Mouse (Mus musculus): ENCODE measurements around the gene Alox5ap. TPM values are rescaled to one million over a fixed set of nuclear protein-coding genes. Genes with fewer than 3 reads are reported as not detected.

The Alox5ap gene
- polyA plus RNA-seq, 1 experiment from 2014 or later, result 49.0 TPM

GRCm38 (mm10) chr5:149287148-149288038, 22.8 kb downstream of the Alox5ap start:
- Histone ChIP-seq H3K27me3 (ENCODE audit: control insufficient read depth, insufficient read depth, low read depth, low read length) (no peaks in the 10 kb centered on the region), H3K27ac (ENCODE audit: low read length) (no peak overlapping the region), H3K4me3 (ENCODE audit: low read depth, low read length) (no peak overlapping the region), H3K4me2 (ENCODE audit: low read depth, low read length) (no peak overlapping the region), H3K9ac (ENCODE audit: low read depth, low read length) (no peak overlapping the region), H3K9me3 (replicated peaks; ENCODE audit: control insufficient read depth, low read length) (peaks cover 4% of the 10 kb centered on the region; the same call in 1 of the 2 replicates), H3K4me1 (ENCODE audit: control insufficient read depth, low read depth, low read length) (no peaks in the 10 kb centered on the region), H3K36me3 (ENCODE audit: control insufficient read depth, insufficient read depth) (no peaks in the 10 kb centered on the region)
- WGBS (ENCODE audit: insufficient replicate concordance), result 61% methylated on average over 41 of the region's 41 CpGs
- ATAC-seq (ENCODE audit: low read depth), result no peak

DNA sequence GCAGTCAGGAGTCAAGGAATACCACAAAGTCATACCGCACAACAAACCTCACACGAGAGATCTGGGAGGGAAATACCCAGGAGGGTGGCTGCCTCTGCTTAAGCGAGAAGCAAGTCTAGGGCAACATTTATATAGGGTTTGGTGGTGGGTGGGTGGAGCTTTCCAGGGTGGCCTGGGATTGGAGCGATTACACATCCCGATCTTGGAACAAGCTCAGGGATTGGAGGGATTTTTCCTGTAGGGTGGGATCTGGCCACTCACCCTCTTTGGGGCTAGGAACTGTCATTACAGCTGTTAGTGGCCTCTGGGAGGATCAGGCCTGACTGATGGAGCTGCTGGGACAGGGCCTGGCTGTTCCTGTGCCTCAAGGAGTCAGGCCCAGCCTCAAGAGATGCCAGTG, 26.7 kb downstream of the Alox5ap start:
- ATAC-seq (ENCODE audit: low read depth), result no peak
- Histone ChIP-seq H3K9ac (ENCODE audit: low read depth, low read length) (no peak overlapping the region), H3K4me2 (ENCODE audit: low read depth, low read length) (no peak overlapping the region)

GRCm38 (mm10) chr5:149293071-149293470, 28.5 kb downstream of the Alox5ap start:
- H3K27ac ChIP-seq (ENCODE audit: low read length), result no peak overlapping the region
- no peak overlapping the region for H3K4me3 ChIP-seq (ENCODE audit: low read depth, low read length)
- no peaks in the 10 kb centered on the region for H3K36me3 ChIP-seq (ENCODE audit: control insufficient read depth, insufficient read depth)
- no peak overlapping the region for H3K4me2 ChIP-seq (ENCODE audit: low read depth, low read length)
- no peaks in the 10 kb centered on the region for H3K4me1 ChIP-seq (ENCODE audit: control insufficient read depth, low read depth, low read length)
- no peak overlapping the region for H3K9ac ChIP-seq (ENCODE audit: low read depth, low read length)
- no peaks in the 10 kb centered on the region for H3K9me3 ChIP-seq (replicated peaks; ENCODE audit: control insufficient read depth, low read length)
- no peaks in the 10 kb centered on the region for H3K27me3 ChIP-seq (ENCODE audit: control insufficient read depth, insufficient read depth, low read depth, low read length)
- ATAC-seq (ENCODE audit: low read depth), result no peak
- WGBS (ENCODE audit: insufficient replicate concordance), result 85% methylated on average over 4 of the region's 4 CpGs

More for the DNA sequence above, 26.7 kb downstream of the Alox5ap start:
- no peaks in the 10 kb centered on the region for H3K4me1 ChIP-seq (ENCODE audit: control insufficient read depth, low read depth, low read length)
- H3K27me3 ChIP-seq (ENCODE audit: control insufficient read depth, insufficient read depth, low read depth, low read length), result no peaks in the 10 kb centered on the region
- H3K27ac ChIP-seq (ENCODE audit: low read length), result no peak overlapping the region
- 79% methylated on average over 5 of the region's 5 CpGs for WGBS (ENCODE audit: insufficient replicate concordance)
- no peaks in the 10 kb centered on the region for H3K36me3 ChIP-seq (ENCODE audit: control insufficient read depth, insufficient read depth)
- no peaks in the 10 kb centered on the region for H3K9me3 ChIP-seq (replicated peaks; ENCODE audit: control insufficient read depth, low read length)
- H3K4me3 ChIP-seq (ENCODE audit: low read depth, low read length), result no peak overlapping the region

- Histone ChIP-seq H3K4me1 (ENCODE audit: control insufficient read depth, low read depth, low read length) (no peaks in the 10 kb centered on the region), H3K4me3 (ENCODE audit: low read depth, low read length) (no peak overlapping the region), H3K27ac (ENCODE audit: low read length) (no peak overlapping the region), H3K36me3 (ENCODE audit: control insufficient read depth, insufficient read depth) (no peaks in the 10 kb centered on the region), H3K9me3 (replicated peaks; ENCODE audit: control insufficient read depth, low read length) (no peaks in the 10 kb centered on the region), H3K9ac (ENCODE audit: low read depth, low read length) (no peak overlapping the region), H3K27me3 (ENCODE audit: control insufficient read depth, insufficient read depth, low read depth, low read length) (no peaks in the 10 kb centered on the region), H3K4me2 (ENCODE audit: low read depth, low read length) (no peak overlapping the region)
- no peak for ATAC-seq (ENCODE audit: low read depth)
- WGBS (ENCODE audit: insufficient replicate concordance), result 72% methylated on average over 6 of the region's 6 CpGs
Measured at GRCm38 (mm10) chr5:149296808-149297207, 32.2 kb downstream of the Alox5ap start.

GRCm38 (mm10) chr5:149297464-149297863, 32.9 kb downstream of the Alox5ap start:
- Histone ChIP-seq H3K4me2 (ENCODE audit: low read depth, low read length) (no peak overlapping the region), H3K36me3 (ENCODE audit: control insufficient read depth, insufficient read depth) (no peaks in the 10 kb centered on the region), H3K4me1 (ENCODE audit: control insufficient read depth, low read depth, low read length) (no peaks in the 10 kb centered on the region), H3K27me3 (ENCODE audit: control insufficient read depth, insufficient read depth, low read depth, low read length) (no peaks in the 10 kb centered on the region), H3K9me3 (replicated peaks; ENCODE audit: control insufficient read depth, low read length) (no peaks in the 10 kb centered on the region), H3K9ac (ENCODE audit: low read depth, low read length) (no peak overlapping the region), H3K27ac (ENCODE audit: low read length) (no peak overlapping the region), H3K4me3 (ENCODE audit: low read depth, low read length) (no peak overlapping the region)
- 49% methylated on average over 2 of the region's 2 CpGs for WGBS (ENCODE audit: insufficient replicate concordance)
- ATAC-seq (ENCODE audit: low read depth), result no peak

DNA sequence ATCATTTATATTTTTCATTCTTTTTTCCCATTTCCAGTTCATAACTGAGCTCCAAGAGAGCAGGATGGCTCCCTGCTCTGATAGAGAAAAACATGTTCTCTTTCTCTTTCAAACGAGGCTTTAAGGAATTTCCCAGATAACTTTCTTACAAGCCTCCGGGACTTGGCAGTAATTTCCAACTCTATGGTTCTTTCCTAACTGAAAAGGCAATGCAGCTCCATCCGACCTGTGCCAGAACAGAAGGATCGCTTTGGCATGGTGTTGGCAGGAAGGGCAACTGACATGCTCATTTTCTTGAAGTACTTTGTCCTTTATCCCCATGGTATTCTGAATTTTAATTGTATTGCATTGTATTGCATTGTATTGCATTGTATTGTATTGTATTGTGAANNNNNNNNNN, 33.7 kb downstream of the Alox5ap start:
- 53% methylated on average over 4 of the region's 4 CpGs for WGBS (ENCODE audit: insufficient replicate concordance)
- ATAC-seq (ENCODE audit: low read depth), result no peak
- Histone ChIP-seq H3K27ac (ENCODE audit: low read length) (no peak overlapping the region), H3K9me3 (replicated peaks; ENCODE audit: control insufficient read depth, low read length) (no peaks in the 10 kb centered on the region), H3K9ac (ENCODE audit: low read depth, low read length) (no peak overlapping the region), H3K36me3 (ENCODE audit: control insufficient read depth, insufficient read depth) (no peaks in the 10 kb centered on the region), H3K4me1 (ENCODE audit: control insufficient read depth, low read depth, low read length) (no peaks in the 10 kb centered on the region), H3K4me2 (ENCODE audit: low read depth, low read length) (no peak overlapping the region), H3K4me3 (ENCODE audit: low read depth, low read length) (no peak overlapping the region), H3K27me3 (ENCODE audit: control insufficient read depth, insufficient read depth, low read depth, low read length) (no peaks in the 10 kb centered on the region)

- Histone ChIP-seq H3K9ac (ENCODE audit: low read depth, low read length) (no peak overlapping the region), H3K27ac (ENCODE audit: low read length) (no peak overlapping the region), H3K4me2 (ENCODE audit: low read depth, low read length) (peak overlapping the region; percentile 20; the same call in 1 of the 2 replicates), H3K4me3 (ENCODE audit: low read depth, low read length) (no peak overlapping the region), H3K27me3 (ENCODE audit: control insufficient read depth, insufficient read depth, low read depth, low read length) (no peaks in the 10 kb centered on the region), H3K4me1 (ENCODE audit: control insufficient read depth, low read depth, low read length) (no peaks in the 10 kb centered on the region), H3K9me3 (replicated peaks; ENCODE audit: control insufficient read depth, low read length) (no peaks in the 10 kb centered on the region), H3K36me3 (ENCODE audit: control insufficient read depth, insufficient read depth) (no peaks in the 10 kb centered on the region)
- 52% methylated on average over 23 of the region's 23 CpGs for WGBS (ENCODE audit: insufficient replicate concordance)
- no peak for ATAC-seq (ENCODE audit: low read depth)
Measured at GRCm38 (mm10) chr5:149312884-149313652, 48.5 kb downstream of the Alox5ap start.

GRCm38 (mm10) chr5:149314514-149315081, 50.0 kb downstream of the Alox5ap start:
- no peaks in the 10 kb centered on the region for H3K36me3 ChIP-seq (ENCODE audit: control insufficient read depth, insufficient read depth)
- no peaks in the 10 kb centered on the region for H3K4me1 ChIP-seq (ENCODE audit: control insufficient read depth, low read depth, low read length)
- no peak overlapping the region for H3K9ac ChIP-seq (ENCODE audit: low read depth, low read length)
- no peak overlapping the region for H3K4me2 ChIP-seq (ENCODE audit: low read depth, low read length)
- 74% methylated on average over 12 of the region's 12 CpGs for WGBS (ENCODE audit: insufficient replicate concordance)
- no peak for ATAC-seq (ENCODE audit: low read depth)
- no peaks in the 10 kb centered on the region for H3K27me3 ChIP-seq (ENCODE audit: control insufficient read depth, insufficient read depth, low read depth, low read length)
- H3K4me3 ChIP-seq (ENCODE audit: low read depth, low read length), result no peak overlapping the region
- H3K9me3 ChIP-seq (replicated peaks; ENCODE audit: control insufficient read depth, low read length), result no peaks in the 10 kb centered on the region
- H3K27ac ChIP-seq (ENCODE audit: low read length), result no peak overlapping the region
